Mouse (Mus musculus): ENCODE data around the gene Ahsg. TPM values are rescaled to one million over a fixed set of nuclear protein-coding genes. Genes with fewer than 3 reads are reported as not detected.
"Not testable (repeated sequence)": the region's sequence is repeated elsewhere in the genome, so short reads cannot be mapped to it uniquely, and the experiment has no call there.

Ahsg gene
- polyA plus RNA-seq, 1 experiment from 2014 or later: 0.24 TPM

DNA sequence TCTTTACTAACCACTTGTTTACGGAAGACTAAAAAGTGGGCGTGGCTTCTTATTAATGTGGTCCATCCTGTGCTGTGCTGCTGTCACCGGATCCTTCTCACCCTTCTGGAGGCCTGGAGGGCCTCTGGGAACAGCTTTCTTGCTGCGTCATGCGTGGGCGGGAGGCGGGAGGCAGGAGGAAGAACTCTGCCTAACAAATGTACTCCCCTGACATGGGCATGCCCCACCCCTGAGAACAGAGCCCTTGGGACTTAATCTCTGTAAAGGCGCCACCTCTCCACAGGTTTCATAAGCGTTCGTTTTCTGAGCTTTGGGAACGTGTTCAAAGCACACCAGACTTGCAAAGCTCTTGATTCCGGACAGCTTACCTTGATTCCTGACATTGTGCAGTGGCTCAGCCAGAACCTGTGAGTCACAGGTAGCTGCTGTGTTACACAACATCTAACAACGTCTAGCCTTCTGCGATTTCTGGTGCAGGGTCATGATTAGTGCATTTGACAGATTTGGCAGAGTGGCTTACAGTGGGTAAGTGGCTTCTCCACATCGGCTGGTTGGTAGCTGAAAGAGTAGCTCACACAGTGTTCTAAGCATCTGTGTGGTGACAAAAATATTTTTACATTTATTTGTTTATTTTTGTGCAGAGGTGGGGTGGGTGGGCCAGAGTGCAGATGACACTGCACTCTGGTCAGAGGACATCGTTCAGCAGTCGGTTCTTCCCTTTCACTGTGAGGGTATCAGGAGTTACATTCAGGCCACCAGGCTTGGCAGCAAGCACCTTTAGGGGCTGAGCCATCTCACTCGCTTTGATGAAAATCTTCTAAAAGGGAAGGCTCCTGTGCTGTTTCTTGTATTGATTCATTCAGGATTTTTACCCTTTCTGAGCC lies 29.1 kb downstream of the Ahsg start:
- Histone ChIP-seq H3K4me1 (replicated peaks) (no peaks in the 10 kb centered on the region), H3K27ac (no peak overlapping the region), H3K36me3 (no peaks in the 10 kb centered on the region), H3K4me2 (replicated peaks) (no peak overlapping the region), H3K27me3 (no peaks in the 10 kb centered on the region), H3K9me3 (no peaks in the 10 kb centered on the region), H3K9ac (replicated peaks) (no peak overlapping the region), H3K4me3 (replicated peaks) (no peak overlapping the region)
- no peak for ATAC-seq
- 72% methylated on average over 18 of the region's 18 CpGs for WGBS

DNA sequence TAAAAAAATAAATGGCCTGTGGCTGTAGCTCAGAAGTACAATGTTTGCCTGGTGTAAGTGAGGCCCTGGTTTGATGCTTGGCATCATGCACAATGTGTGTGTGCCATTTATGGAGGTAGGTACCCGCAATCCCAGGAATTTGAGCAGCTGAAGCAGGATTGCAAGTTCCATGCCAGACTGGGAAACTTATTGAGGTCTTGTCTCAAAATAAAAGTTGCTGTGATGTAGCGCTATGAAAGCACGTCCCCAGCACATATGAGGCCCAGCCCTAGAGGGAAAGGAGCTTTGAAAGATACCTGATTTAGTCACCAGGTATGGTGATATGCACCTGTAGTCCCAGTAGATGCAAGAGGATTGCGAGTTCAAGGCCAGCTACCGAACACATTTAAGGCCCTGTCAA lies 30.7 kb downstream of the Ahsg start:
- no peaks in the 10 kb centered on the region for H3K4me1 ChIP-seq (replicated peaks)
- no peaks in the 10 kb centered on the region for H3K9me3 ChIP-seq
- H3K27me3 ChIP-seq: no peaks in the 10 kb centered on the region
- no peak overlapping the region for H3K27ac ChIP-seq
- H3K36me3 ChIP-seq: no peaks in the 10 kb centered on the region
- 97% methylated on average over 5 of the region's 5 CpGs for WGBS
- H3K4me3 ChIP-seq (replicated peaks): no peak overlapping the region
- no peak overlapping the region for H3K9ac ChIP-seq (replicated peaks)
- no peak overlapping the region for H3K4me2 ChIP-seq (replicated peaks)
- ATAC-seq: no peak

DNA sequence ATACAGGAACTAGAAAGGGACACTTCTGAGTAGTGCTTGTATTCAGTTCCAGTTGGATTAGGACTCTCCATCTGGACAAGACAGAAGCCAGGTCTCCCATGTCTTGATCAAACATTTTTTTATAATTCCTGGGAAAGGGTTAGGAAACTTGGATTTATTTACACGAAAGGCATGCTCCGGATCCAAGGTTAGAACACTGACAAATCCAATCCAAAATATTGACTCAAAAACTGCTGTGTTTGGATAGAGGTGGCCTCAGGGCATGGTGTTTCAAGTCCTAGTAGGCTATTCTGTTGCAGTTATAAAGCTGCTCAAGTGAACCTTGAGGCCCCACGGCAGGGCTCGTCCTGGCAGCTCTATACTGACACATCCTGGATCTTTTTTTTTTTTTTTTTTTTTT lies 31.4 kb downstream of the Ahsg start:
- Histone ChIP-seq H3K27ac (no peak overlapping the region), H3K4me3 (replicated peaks) (no peak overlapping the region), H3K4me1 (replicated peaks) (no peaks in the 10 kb centered on the region), H3K9me3 (no peaks in the 10 kb centered on the region), H3K4me2 (replicated peaks) (no peak overlapping the region), H3K27me3 (no peaks in the 10 kb centered on the region), H3K9ac (replicated peaks) (no peak overlapping the region), H3K36me3 (no peaks in the 10 kb centered on the region)
- 91% methylated on average over 4 of the region's 4 CpGs for WGBS
- ATAC-seq: no peak

DNA sequence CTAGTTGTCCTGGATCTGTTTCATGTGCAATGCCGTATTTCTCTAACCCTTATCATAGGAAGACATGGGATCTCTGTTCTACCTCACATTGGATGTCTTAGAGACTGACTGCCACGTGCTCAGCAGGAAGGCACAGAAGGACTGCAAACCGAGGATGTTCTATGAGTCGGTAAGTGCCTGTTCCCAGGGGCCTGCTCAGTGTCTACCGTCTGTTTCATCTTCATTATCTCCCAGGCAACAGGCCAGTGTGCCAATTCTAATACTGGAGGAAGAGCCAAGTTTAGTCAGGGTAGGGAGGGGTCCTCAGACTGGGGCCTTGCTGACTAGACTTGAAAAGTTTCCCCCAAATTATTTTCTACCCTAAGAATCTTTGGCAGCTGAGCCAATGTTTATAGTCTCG lies 38.5 kb downstream of the Ahsg start:
- no peak for ATAC-seq
- H3K27me3 ChIP-seq: no peaks in the 10 kb centered on the region
- H3K9ac ChIP-seq (replicated peaks): no peak overlapping the region
- H3K27ac ChIP-seq: no peak overlapping the region
- WGBS: 76% methylated on average over 6 of the region's 6 CpGs
- no peaks in the 10 kb centered on the region for H3K36me3 ChIP-seq
- no peaks in the 10 kb centered on the region for H3K4me1 ChIP-seq (replicated peaks)
- H3K4me2 ChIP-seq (replicated peaks): no peak overlapping the region
- H3K4me3 ChIP-seq (replicated peaks): no peak overlapping the region
- no peaks in the 10 kb centered on the region for H3K9me3 ChIP-seq

DNA sequence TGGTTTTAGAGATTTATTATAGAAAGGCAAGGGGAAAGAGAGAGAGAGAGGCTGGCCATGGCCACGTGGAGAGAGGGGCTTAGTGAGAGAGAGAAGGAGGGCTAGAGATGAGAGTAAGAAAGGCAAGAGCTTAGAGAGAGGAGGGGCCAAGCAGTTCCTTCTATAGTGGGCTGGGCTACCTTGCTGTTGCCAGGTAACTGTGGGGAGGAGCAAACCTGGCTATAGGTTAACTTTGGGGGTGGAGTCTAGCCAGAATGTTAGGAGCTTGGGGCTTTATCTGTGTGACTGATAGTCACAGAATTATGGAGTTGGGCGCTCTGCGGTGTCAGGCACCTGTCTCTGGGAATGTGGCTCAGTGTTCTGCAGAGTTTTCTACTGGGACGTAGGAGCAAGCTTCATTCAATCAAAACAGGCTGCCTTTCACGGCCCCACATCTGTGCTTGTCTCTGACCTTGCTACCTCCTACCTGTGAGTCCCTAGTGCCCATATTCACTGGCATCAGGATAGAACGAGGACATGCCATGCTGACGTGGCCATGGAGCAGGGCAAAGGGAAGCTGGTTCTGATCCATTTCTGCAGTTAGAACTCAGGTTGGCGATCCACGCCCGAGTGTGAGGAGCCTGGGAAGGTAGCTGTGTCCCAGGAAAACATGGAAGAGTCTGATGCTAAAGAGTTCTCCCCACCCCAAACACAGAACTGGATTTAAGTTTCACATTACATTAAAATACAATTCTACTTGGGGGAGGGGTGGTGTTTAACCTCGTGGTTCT lies 40.5 kb downstream of the Ahsg start:
- Histone ChIP-seq H3K36me3 (no peaks in the 10 kb centered on the region), H3K4me1 (replicated peaks) (no peaks in the 10 kb centered on the region), H3K4me3 (replicated peaks) (no peak overlapping the region), H3K9ac (replicated peaks) (no peak overlapping the region), H3K27ac (no peak overlapping the region), H3K27me3 (no peaks in the 10 kb centered on the region), H3K4me2 (replicated peaks) (no peak overlapping the region), H3K9me3 (no peaks in the 10 kb centered on the region)
- ATAC-seq: no peak
- 87% methylated on average over 11 of the region's 11 CpGs for WGBS

DNA sequence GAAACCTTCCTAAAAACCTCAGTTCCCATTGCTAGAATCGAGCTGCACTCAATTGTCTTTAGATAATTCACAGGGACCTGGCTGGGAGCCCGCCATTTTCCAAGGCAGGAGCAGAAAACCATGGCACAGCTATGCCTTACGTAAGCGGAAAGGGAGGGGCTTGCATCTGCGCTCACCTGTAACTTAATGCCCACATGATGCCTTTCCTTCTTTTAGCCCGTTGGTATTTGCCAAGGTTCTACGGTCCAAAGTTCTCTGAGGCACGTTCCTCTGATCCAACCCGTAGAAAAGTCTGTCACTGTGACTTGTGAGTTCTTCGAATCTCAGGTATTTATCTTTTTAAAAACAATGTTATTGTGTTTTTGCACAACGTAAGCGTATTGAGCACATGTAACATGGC lies 46.6 kb downstream of the Ahsg start:
- Histone ChIP-seq H3K36me3 (no peaks in the 10 kb centered on the region), H3K27ac (no peak overlapping the region), H3K27me3 (no peaks in the 10 kb centered on the region), H3K4me1 (replicated peaks) (no peaks in the 10 kb centered on the region), H3K9me3 (peaks cover 3% of the 10 kb centered on the region; the same call in 1 of the 2 replicates), H3K4me2 (replicated peaks) (no peak overlapping the region), H3K9ac (replicated peaks) (no peak overlapping the region), H3K4me3 (replicated peaks) (no peak overlapping the region)
- ATAC-seq: no peak
- 91% methylated on average over 12 of the region's 12 CpGs for WGBS

DNA sequence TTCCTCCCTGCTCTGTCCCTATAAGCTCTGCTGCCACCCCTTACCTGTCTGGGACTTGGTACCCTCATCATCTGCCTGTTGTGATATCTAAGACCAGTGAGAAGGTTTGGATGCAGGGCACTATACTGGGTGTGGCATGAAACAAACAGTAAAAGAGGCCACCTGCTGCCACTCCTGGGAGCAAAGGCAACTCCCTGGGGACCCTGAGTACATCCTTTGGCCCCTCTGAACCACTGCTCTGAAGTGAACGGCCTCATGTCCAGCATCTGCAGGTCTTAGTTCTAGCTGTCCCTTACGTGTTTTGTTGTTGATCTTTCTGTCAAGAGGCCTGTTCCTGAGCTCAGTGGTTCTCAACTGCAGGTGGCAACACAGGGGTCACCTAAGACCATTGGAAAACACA lies 47.5 kb downstream of the Ahsg start:
- peaks cover 3% of the 10 kb centered on the region; the same call in 1 of the 2 replicates for H3K9me3 ChIP-seq
- H3K27me3 ChIP-seq: no peaks in the 10 kb centered on the region
- H3K4me2 ChIP-seq (replicated peaks): no peak overlapping the region
- H3K4me3 ChIP-seq (replicated peaks): no peak overlapping the region
- no peak overlapping the region for H3K27ac ChIP-seq
- H3K4me1 ChIP-seq (replicated peaks): no peaks in the 10 kb centered on the region
- no peak for ATAC-seq
- H3K9ac ChIP-seq (replicated peaks): no peak overlapping the region
- no peaks in the 10 kb centered on the region for H3K36me3 ChIP-seq
- 80% methylated on average over 2 of the region's 2 CpGs for WGBS

DNA sequence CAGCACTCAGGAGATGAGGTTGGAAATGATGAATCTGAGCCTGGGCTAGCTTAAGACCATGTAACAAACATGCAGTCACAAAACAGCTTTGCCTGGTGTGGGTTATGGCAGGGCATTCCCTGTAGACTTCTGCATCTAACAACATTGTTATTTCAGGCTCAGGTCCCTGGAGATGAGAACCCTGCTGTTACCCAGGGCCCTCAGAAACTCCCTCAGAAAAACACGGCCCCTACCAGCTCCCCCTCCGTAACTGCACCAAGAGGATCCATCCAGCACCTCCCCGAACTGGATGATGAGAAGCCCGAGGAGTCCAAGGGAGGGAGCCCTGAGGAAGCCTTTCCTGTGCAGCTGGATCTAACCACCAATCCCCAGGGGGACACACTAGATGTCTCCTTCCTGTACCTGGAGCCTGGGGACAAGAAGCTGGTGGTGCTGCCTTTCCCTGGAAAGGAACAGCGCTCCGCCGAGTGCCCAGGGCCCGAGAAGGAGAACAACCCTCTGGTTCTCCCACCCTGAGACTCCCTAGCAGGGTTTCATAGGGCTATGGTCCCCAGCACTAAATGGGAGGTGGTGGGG lies 48.1 kb downstream of the Ahsg start:
- no peak overlapping the region for H3K4me3 ChIP-seq (replicated peaks)
- no peak for ATAC-seq
- no peak overlapping the region for H3K27ac ChIP-seq
- WGBS: 91% methylated on average over 8 of the region's 8 CpGs
- no peaks in the 10 kb centered on the region for H3K4me1 ChIP-seq (replicated peaks)
- H3K9ac ChIP-seq (replicated peaks): no peak overlapping the region
- peaks cover 3% of the 10 kb centered on the region; the same call in 1 of the 2 replicates for H3K9me3 ChIP-seq
- no peaks in the 10 kb centered on the region for H3K27me3 ChIP-seq
- H3K4me2 ChIP-seq (replicated peaks): no peak overlapping the region
- no peaks in the 10 kb centered on the region for H3K36me3 ChIP-seq

DNA sequence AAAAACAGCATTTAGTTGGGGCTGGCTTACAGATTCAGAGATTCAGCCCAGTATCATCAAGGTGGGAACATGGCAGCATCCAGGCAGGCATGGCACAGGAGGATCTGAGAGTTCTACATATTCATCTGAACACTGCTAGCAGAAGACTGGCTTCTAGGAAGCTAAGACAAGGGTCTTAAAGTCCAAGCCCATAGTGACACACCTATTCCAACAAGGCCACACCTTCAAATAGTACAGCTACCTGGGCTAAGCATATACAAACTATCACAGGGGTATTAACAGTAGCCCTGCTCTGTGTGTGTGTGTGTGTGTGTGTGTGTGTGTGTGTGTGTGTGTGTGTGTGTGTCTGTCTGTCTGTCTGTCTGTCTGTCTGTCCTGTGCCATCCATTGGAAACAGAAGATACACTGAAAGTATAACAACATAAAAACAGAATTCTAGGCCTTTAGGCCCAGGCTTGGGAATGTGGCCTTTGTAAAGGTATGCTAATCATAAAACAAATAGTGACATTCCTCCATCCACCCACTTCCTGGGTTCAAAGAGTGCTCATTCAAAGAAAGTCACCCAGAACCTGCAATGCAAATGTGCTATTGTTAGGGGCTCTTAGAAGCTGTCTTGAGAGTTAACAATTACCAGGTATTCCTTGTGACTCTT lies 50.9 kb downstream of the Ahsg start:
- H3K4me1 ChIP-seq (replicated peaks); H3K4me2 ChIP-seq (replicated peaks); H3K4me3 ChIP-seq (replicated peaks); H3K9me3 ChIP-seq; H3K36me3 ChIP-seq; H3K27ac ChIP-seq; ATAC-seq; H3K27me3 ChIP-seq; H3K9ac ChIP-seq (replicated peaks): not testable (repeated sequence)

DNA sequence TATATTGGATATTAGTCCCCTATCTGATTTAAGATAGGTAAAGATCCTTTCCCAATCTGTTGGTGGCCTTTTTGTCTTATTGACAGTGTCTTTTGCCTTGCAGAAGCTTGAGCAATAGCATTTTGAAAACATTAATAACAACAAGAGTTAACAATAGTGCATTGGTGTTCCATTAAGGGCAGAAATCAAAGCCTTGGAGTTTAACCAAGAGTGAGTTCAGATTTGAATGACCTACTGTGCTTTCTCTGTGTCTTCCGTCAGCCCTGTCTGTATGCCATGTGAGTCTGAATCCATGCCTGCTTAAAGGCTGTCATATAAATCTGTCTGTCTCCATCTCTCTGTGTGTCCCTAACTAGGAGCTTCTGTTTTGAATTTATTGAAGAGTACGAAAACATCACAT lies 56.3 kb downstream of the Ahsg start:
- H3K4me3 ChIP-seq (replicated peaks): no peak overlapping the region

More for the DNA sequence above, 56.3 kb downstream of the Ahsg start:
- no peaks in the 10 kb centered on the region for H3K36me3 ChIP-seq
- no peaks in the 10 kb centered on the region for H3K4me1 ChIP-seq (replicated peaks)
- H3K9me3 ChIP-seq: no peaks in the 10 kb centered on the region
- ATAC-seq: no peak
- H3K27me3 ChIP-seq: no peaks in the 10 kb centered on the region
- H3K4me2 ChIP-seq (replicated peaks): no peak overlapping the region
- no peak overlapping the region for H3K9ac ChIP-seq (replicated peaks)
- WGBS: 88% methylated on average over 2 of the region's 2 CpGs
- no peak overlapping the region for H3K27ac ChIP-seq

Measured in midbrain, embryonic 13.5 days (tissue).